Mouse (Mus musculus) midbrain, embryonic 13.5 days (tissue): Measurements from ENCODE around the gene Agrp. TPM values are rescaled to one million over a fixed set of nuclear protein-coding genes. Genes with fewer than 3 reads are reported as not detected.
A peak's percentile ranks its signal among the peaks of the same experiment; 100 is the strongest.
"Not testable (repeated sequence)": the region's sequence is repeated elsewhere in the genome, so short reads cannot be mapped to it uniquely, and the experiment has no call there.

Experiments
- ATAC-seq: fragments of 200-750 bp; cut with Nextera tagmentation; 2 replicates; pipeline ENCODE4 v1.8.0; 2017; ENCODE audit warnings: mild to moderate bottlenecking, moderate TSS enrichment, moderate library complexity
- H3K27ac ChIP-seq: fragments of 300-500 bp; sonication (generic); 2 replicates; pipeline ENCODE4 v1.5.1; 2015; ENCODE audit warnings: inconsistent platforms, mild to moderate bottlenecking, moderate library complexity
- H3K27me3 ChIP-seq: fragments of 300-500 bp; sonication (generic); 2 replicates; pipeline ENCODE4 v1.6.1; 2015; ENCODE audit warnings: mild to moderate bottlenecking, inconsistent platforms
- H3K36me3 ChIP-seq: fragments of 300-500 bp; sonication (generic); 2 replicates; pipeline ENCODE4 v1.6.1; 2015; ENCODE audit warnings: mild to moderate bottlenecking, inconsistent platforms
- H3K4me1 ChIP-seq: fragments of 300-500 bp; sonication (generic); replicated peaks from 2 replicates; pipeline ENCODE4 v1.6.1; 2015; ENCODE audit warnings: inconsistent platforms
- H3K4me2 ChIP-seq: fragments of 300-500 bp; sonication (generic); replicated peaks from 2 replicates; pipeline ENCODE4 v1.6.1; 2015; ENCODE audit warnings: moderate library complexity, mild to moderate bottlenecking, inconsistent platforms
- H3K4me3 ChIP-seq: fragments of 300-500 bp; sonication (generic); replicated peaks from 2 replicates; pipeline ENCODE4 v1.5.1; 2015; ENCODE audit warnings: mild to moderate bottlenecking, inconsistent platforms
- H3K9ac ChIP-seq: fragments of 300-500 bp; sonication (generic); replicated peaks from 2 replicates; pipeline ENCODE4 v1.6.1; 2015; ENCODE audit warnings: mild to moderate bottlenecking, inconsistent platforms
- H3K9me3 ChIP-seq: fragments of 300-500 bp; sonication (generic); 2 replicates; pipeline ENCODE4 v1.6.1; 2016; ENCODE audit warnings: mild to moderate bottlenecking, inconsistent platforms
- WGBS: fragments of 180-500 bp; shearing (Covaris S2); methylation state at CpG from one replicate; pipeline ENCODE4 v1.1.7; 2015; 5-methylcytosine and 5-hydroxymethylcytosine counted together
- polyA plus RNA-seq: library from polyadenylated mRNA; unstranded; fragments of >200 nt; fragmentation: Nextera tagmentation; extraction: Ambion mirVana; gene quantifications from 2 replicates; pipeline ENCODE4 v1.2.1, GENCODE M21; 2015

The Agrp gene
- polyA plus RNA-seq, 1 experiment from 2014 or later: 1.1 TPM

GRCm38 (mm10) chr8:105593859-105594258 is 43.3 kb downstream of the Agrp start:
- Histone ChIP-seq H3K36me3 (no peaks in the 10 kb centered on the region), H3K27me3 (peaks cover 13% of the 10 kb centered on the region; the same call in 1 of the 2 replicates), H3K27ac (no peak overlapping the region), H3K4me3 (no peak overlapping the region), H3K4me1 (peaks cover 8% of the 10 kb centered on the region; the same call in 1 of the 2 replicates), H3K9ac (no peak overlapping the region), H3K4me2 (no peak overlapping the region), H3K9me3 (no peaks in the 10 kb centered on the region)
- 33% methylated on average over 15 of the region's 15 CpGs for WGBS
- ATAC-seq: no peak

- WGBS: 92% methylated on average over 2 of the region's 2 CpGs
- Histone ChIP-seq H3K4me2 (no peak overlapping the region), H3K36me3 (no peaks in the 10 kb centered on the region), H3K9ac (no peak overlapping the region), H3K27me3 (peaks cover 13% of the 10 kb centered on the region; the same call in 1 of the 2 replicates), H3K4me1 (peaks cover 8% of the 10 kb centered on the region; the same call in 1 of the 2 replicates), H3K27ac (no peak overlapping the region), H3K9me3 (no peaks in the 10 kb centered on the region), H3K4me3 (no peak overlapping the region)
- no peak for ATAC-seq
These were observed 44.8 kb downstream of the Agrp start for GRCm38 (mm10) chr8:105592431-105592830.

DNA sequence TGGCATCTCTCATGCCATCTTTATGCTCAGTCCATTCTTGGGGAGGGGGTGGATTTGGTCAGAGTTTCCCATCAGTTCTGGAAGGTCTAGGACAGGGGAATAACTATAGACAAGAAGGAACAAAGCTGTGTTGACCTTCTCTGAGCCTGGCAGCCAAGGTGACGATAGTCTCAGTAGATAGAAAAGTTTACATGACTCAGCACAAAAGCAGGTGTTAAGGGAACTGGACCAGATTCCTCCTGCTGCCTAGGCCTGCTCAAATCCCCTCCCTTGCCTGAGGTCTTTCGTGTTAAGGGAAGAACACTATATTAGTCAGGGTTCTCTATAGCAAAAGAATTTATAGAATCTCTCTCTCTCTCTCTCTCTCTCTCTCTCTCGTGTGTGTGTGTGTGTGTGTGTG is 57.5 kb downstream of the Agrp start:
- Histone ChIP-seq H3K36me3 (no peaks in the 10 kb centered on the region), H3K9ac (no peak overlapping the region), H3K4me1 (no peaks in the 10 kb centered on the region), H3K4me2 (no peak overlapping the region), H3K27ac (no peak overlapping the region), H3K4me3 (no peak overlapping the region), H3K27me3 (no peaks in the 10 kb centered on the region), H3K9me3 (no peaks in the 10 kb centered on the region)
- no peak for ATAC-seq
- 71% methylated on average over 3 of the region's 3 CpGs for WGBS

GRCm38 (mm10) chr8:105575538-105575937 is 61.7 kb downstream of the Agrp start:
- H3K36me3 ChIP-seq: no peaks in the 10 kb centered on the region
- WGBS: 79% methylated on average over 3 of the region's 3 CpGs
- H3K4me2 ChIP-seq: no peak overlapping the region
- no peak overlapping the region for H3K27ac ChIP-seq
- ATAC-seq: no peak
- no peak overlapping the region for H3K4me3 ChIP-seq
- H3K9ac ChIP-seq: no peak overlapping the region
- no peaks in the 10 kb centered on the region for H3K27me3 ChIP-seq
- H3K9me3 ChIP-seq: no peaks in the 10 kb centered on the region
- H3K4me1 ChIP-seq: no peaks in the 10 kb centered on the region

DNA sequence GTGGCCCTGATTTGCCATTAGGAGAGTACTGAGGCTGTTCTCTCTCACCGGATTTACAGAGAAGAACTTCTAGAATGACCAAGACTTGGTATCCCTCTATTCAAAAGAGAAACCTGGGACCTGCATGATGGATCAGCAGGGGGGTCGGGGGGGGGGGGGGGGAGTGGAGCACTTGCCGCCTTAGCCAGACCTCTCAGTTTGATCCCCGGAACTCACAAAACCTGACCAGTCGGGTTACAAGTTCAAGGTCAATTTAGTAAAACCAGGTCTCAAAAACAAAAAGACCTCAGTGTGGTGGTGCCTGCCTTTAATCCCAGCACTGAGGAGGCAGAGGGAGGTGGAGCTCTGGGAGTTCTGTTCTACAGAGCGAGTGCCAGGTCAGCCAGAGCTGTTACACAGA is 62.5 kb downstream of the Agrp start:
- 41% methylated on average over 6 of the region's 6 CpGs for WGBS
- Histone ChIP-seq H3K36me3 (no peaks in the 10 kb centered on the region), H3K27me3 (no peaks in the 10 kb centered on the region), H3K27ac (no peak overlapping the region), H3K9me3 (no peaks in the 10 kb centered on the region), H3K4me2 (no peak overlapping the region), H3K9ac (no peak overlapping the region), H3K4me1 (no peaks in the 10 kb centered on the region), H3K4me3 (no peak overlapping the region)
- ATAC-seq: no peak

- Histone ChIP-seq H3K36me3 (no peaks in the 10 kb centered on the region), H3K9me3 (no peaks in the 10 kb centered on the region), H3K4me2 (no peak overlapping the region), H3K4me3 (no peak overlapping the region), H3K9ac (no peak overlapping the region), H3K27me3 (no peaks in the 10 kb centered on the region), H3K4me1 (no peaks in the 10 kb centered on the region), H3K27ac (no peak overlapping the region)
- no peak for ATAC-seq
These were observed 63.8 kb downstream of the Agrp start for GRCm38 (mm10) chr8:105573427-105573826.

DNA sequence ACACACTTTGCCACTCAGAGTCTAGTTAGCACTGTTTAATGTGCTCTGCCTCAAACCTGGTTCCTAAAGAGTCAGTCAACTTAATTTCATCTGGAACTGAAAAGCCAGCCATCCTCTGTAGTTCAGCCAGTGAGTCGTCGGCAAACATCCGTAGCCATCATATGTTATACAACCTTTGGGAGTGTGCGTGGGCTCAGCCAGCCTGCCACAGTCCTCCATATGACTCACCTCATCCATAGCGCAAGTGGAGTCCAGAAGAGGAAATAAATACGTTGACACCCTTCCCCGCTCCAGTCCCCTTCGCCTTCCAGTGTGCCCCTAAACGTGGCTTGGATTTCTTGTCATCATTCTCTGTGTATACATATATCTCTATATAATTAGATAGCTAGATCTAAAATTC is 65.4 kb downstream of the Agrp start:
- Histone ChIP-seq H3K9me3 (no peaks in the 10 kb centered on the region), H3K27me3 (no peaks in the 10 kb centered on the region), H3K4me2 (no peak overlapping the region), H3K9ac (no peak overlapping the region), H3K4me1 (peaks cover 7% of the 10 kb centered on the region), H3K36me3 (no peaks in the 10 kb centered on the region), H3K27ac (no peak overlapping the region), H3K4me3 (no peak overlapping the region)
- no peak for ATAC-seq
- WGBS: 93% methylated on average over 9 of the region's 9 CpGs

DNA sequence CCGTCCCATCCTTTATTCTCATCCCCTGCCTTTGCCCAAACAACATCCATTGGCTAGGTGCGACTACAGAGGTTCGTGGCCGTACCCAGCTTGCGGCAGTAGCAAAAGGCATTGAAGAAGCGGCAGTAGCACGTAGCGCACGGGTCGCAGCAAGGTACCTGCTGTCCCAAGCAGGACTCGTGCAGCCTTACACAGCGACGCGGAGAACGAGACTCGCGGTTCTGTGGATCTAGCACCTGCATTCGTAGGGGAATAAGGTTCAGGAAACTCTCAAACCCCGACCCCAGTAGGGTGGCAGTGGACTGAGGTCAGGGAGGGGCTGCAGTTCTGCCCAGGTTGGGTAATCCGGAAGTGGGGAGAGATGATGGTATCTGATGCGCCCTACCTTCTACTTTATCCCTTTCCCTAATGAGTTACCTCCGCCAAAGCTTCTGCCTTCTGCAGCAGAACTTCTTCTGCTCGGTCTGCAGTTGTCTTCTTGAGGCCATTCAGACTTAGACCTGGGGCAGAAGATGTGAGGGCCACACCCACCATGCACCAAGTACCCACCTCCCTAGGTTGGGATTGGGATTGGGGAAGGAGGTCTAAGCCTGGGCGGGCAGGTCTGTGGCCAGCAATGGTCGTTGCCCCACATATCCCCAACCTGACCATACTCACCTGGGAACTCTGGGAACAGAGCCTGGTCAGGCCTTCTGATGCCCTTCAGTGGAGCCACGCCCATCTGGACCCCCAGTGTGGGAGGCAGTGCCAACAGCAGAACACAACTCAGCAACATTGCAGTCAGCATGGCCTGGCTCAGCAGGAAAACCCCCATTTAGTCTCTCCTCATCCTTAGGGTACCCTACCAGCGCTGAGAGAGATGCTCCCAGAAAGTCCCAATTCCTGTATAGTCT is 70.2 kb downstream of the Agrp start:
- Histone ChIP-seq H3K4me3 (peak overlapping the region; percentile 83), H3K4me1 (peaks cover 39% of the 10 kb centered on the region), H3K9ac (peak overlapping the region; percentile 67), H3K27me3 (no peaks in the 10 kb centered on the region), H3K9me3 (no peaks in the 10 kb centered on the region), H3K27ac (peak overlapping the region; percentile 30; the same call in 1 of the 2 replicates), H3K4me2 (peak overlapping the region; percentile 67), H3K36me3 (0 out of 2 replicates have a peak, but pooled peaks cover 2% of the 10 kb centered on the region)
- WGBS: 24% methylated on average over 27 of the region's 27 CpGs
- peak; percentile 15 for ATAC-seq

GRCm38 (mm10) chr8:105565952-105566702 is 71.1 kb downstream of the Agrp start, which contains the start of gene Atp6v0d1:
Gene Atp6v0d1, minus strand, starts transcription at chr8:105566047.
- Histone ChIP-seq H3K9me3 (no peaks in the 10 kb centered on the region), H3K9ac (peak within 1 kb of the TSS; percentile 86), H3K4me3 (peak within 1 kb of the TSS; percentile 83), H3K36me3 (0 out of 2 replicates have a peak, but pooled peaks cover 4% of the 10 kb centered on the region), H3K27me3 (no peaks in the 10 kb centered on the region), H3K27ac (peak within 1 kb of the TSS; percentile 88), H3K4me2 (peak within 1 kb of the TSS; percentile 85), H3K4me1 (peaks cover 39% of the 10 kb centered on the region)
- 3% methylated on average over 53 of the region's 53 CpGs for WGBS
- peak; percentile 99 for ATAC-seq

- H3K27me3 ChIP-seq: no peaks in the 10 kb centered on the region
- 0 out of 2 replicates have a peak, but pooled peaks cover 4% of the 10 kb centered on the region for H3K36me3 ChIP-seq
- under 1% methylated on average over 31 of the region's 31 CpGs for WGBS
- peak overlapping the region; percentile 83 for H3K4me3 ChIP-seq
- H3K9ac ChIP-seq: peak overlapping the region; percentile 86
- H3K27ac ChIP-seq: peak overlapping the region; percentile 88
- peaks cover 39% of the 10 kb centered on the region for H3K4me1 ChIP-seq
- peak overlapping the region; percentile 85 for H3K4me2 ChIP-seq
- peak; percentile 90 for ATAC-seq
- H3K9me3 ChIP-seq: no peaks in the 10 kb centered on the region
These were observed 71.8 kb downstream of the Agrp start for GRCm38 (mm10) chr8:105565401-105565881.

- H3K4me2 ChIP-seq: peak overlapping the region; percentile 85
- WGBS: 88% methylated on average over 9 of the region's 9 CpGs
- peak overlapping the region; percentile 88; the same call in 1 of the 2 replicates for H3K27ac ChIP-seq
- H3K9me3 ChIP-seq, H3K36me3 ChIP-seq, H3K27me3 ChIP-seq, ATAC-seq: not testable (repeated sequence)
- peak overlapping the region; percentile 83 for H3K4me3 ChIP-seq
- H3K9ac ChIP-seq: peak overlapping the region; percentile 86
- H3K4me1 ChIP-seq: peaks cover 39% of the 10 kb centered on the region
These were observed 72.5 kb downstream of the Agrp start for GRCm38 (mm10) chr8:105564573-105565229.
